8 mouse cellular contexts compared by ENCODE assay signal in the genomic region with DNA sequence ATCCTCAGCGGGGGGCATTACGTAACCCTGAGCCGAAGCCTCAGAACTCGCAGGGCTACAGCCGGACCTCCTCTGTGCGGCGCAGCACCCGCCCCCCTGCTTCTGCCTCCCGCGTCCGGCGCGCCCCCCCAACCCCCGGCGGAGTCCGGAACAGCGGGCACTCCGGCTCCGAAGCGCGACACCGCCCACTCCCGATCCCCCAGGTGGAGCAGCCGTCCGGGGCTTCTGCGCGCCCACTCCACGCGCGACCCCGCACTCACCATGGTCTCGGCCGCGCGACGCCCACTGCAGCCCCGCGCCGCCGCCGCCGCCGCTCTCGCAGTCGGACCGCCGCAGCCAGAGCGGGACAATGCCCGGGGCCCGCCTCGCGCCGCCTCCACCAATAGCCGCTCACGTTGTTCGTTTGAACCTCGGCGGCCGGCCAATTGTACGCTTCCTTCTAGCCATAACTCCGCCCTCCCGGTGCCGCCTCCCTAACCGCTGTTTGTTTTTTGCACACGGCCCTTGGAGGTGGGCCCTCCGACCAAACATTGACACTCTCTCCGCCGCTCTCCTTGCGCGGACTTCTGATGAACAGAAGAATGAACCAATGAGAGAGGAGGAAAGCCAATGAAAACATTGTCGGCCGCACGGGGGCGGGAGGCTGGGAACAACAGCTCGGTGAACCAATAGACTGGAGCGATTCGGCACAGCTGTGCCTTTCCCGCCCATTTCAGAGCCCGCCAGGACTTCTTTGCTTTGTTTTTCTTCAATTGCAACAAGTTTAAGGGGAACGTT. TPM values are rescaled to one million over a fixed set of nuclear protein-coding genes. Genes with fewer than 3 reads are reported as not detected.
DNase-seq lines count a peak whose midpoint lies in the region; ATAC-seq and TF ChIP-seq lines count a peak whose summit lies in the region.

A gene (minus strand): TSS at position 367 of the 777 bp plus-strand sequence.

- H3K27me3 ChIP-seq in forebrain, embryonic 10.5 days (ENCODE audit: poor library complexity, severe bottlenecking), result no peaks in the 10 kb centered on the region
- no peaks in the 10 kb centered on the region for H3K27me3 ChIP-seq in heart, embryonic 15.5 days
- H3K27me3 ChIP-seq in liver, embryonic 14.5 days (ENCODE audit: control insufficient read depth, insufficient read depth, low read length), result no peaks in the 10 kb centered on the region
- H3K27me3 ChIP-seq in neural tube, embryonic 11.5 days (ENCODE audit: control insufficient read depth, insufficient read depth, low read length), result no peaks in the 10 kb centered on the region
- no peaks in the 10 kb centered on the region for H3K27me3 ChIP-seq in stomach, postnatal 0 days (ENCODE audit: control insufficient read depth, insufficient read depth, low read length)

- peak; percentile 63 for TF ChIP-seq CTCF in liver, embryonic 14.5 days (IDR thresholded peaks at IDR 0.05; ENCODE audit: low read depth)
- peak; percentile 64 for TF ChIP-seq CTCF in stomach, postnatal 0 days (IDR thresholded peaks at IDR 0.05; ENCODE audit: low read depth)

- H3K4me3 ChIP-seq in forebrain, embryonic 10.5 days, result peak within 1 kb of the TSS; percentile 85
- peak within 1 kb of the TSS; percentile 67 for H3K4me3 ChIP-seq in heart, embryonic 15.5 days
- H3K4me3 ChIP-seq in liver, embryonic 14.5 days (ENCODE audit: insufficient read depth in 1 of 2, low read depth in 2 of 2, low read length in 2 of 2), result peak within 1 kb of the TSS; percentile 76 to 97
- H3K4me3 ChIP-seq in neural tube, embryonic 11.5 days (ENCODE audit: low read depth, low read length), result peak within 1 kb of the TSS; percentile 75
- peak within 1 kb of the TSS; percentile 80 for H3K4me3 ChIP-seq in stomach, postnatal 0 days (ENCODE audit: low read depth, low read length)

- ATAC-seq in heart, embryonic 15.5 days (replicated peaks; ENCODE audit: insufficient number of reproducible peaks, insufficient read depth, low FRiP score, low read depth), result peak; percentile 99
- ATAC-seq in liver, embryonic 14.5 days (ENCODE audit: insufficient read depth), result peak; percentile 96
- peak; percentile 98 for ATAC-seq in neural tube, embryonic 11.5 days (ENCODE audit: insufficient read depth, low FRiP score, low TSS enrichment)
- ATAC-seq in stomach, postnatal 0 days (ENCODE audit: low FRiP score, low TSS enrichment), result peak; percentile 100

- H3K9ac ChIP-seq in heart, embryonic 15.5 days, result peak within 1 kb of the TSS; percentile 68
- peak within 1 kb of the TSS; percentile 97 for H3K9ac ChIP-seq in liver, embryonic 14.5 days (replicated peaks)
- H3K9ac ChIP-seq in neural tube, embryonic 11.5 days (ENCODE audit: low read length), result peak within 1 kb of the TSS; percentile 88
- H3K9ac ChIP-seq in stomach, postnatal 0 days (ENCODE audit: low read length), result peak within 1 kb of the TSS; percentile 89

- peak within 1 kb of the TSS; percentile 65 for H3K4me2 ChIP-seq in heart, embryonic 15.5 days
- peak within 1 kb of the TSS; percentile 90 for H3K4me2 ChIP-seq in liver, embryonic 14.5 days (ENCODE audit: low read depth)
- peak within 1 kb of the TSS; percentile 74 for H3K4me2 ChIP-seq in neural tube, embryonic 11.5 days (ENCODE audit: low read depth)
- peak within 1 kb of the TSS; percentile 60 for H3K4me2 ChIP-seq in stomach, postnatal 0 days (replicated peaks; ENCODE audit: low read depth)

- peaks cover 14% of the 10 kb centered on the region for H3K4me1 ChIP-seq in forebrain, embryonic 10.5 days
- peaks cover 15% of the 10 kb centered on the region for H3K4me1 ChIP-seq in heart, embryonic 15.5 days (replicated peaks)
- peaks cover 7 to 9% of the 10 kb centered on the region in 2 experiments for H3K4me1 ChIP-seq in liver, embryonic 14.5 days (replicated peaks; ENCODE audit: control insufficient read depth in 2 of 2, insufficient read depth in 2 of 2, low read length in 1 of 2)
- H3K4me1 ChIP-seq in neural tube, embryonic 11.5 days (ENCODE audit: control insufficient read depth, insufficient read depth, low read length), result 0 out of 2 replicates have a peak, but pooled peaks cover 3% of the 10 kb centered on the region
- H3K4me1 ChIP-seq in stomach, postnatal 0 days (replicated peaks; ENCODE audit: control insufficient read depth, insufficient read depth), result no peaks in the 10 kb centered on the region

- peak; percentile 99 for DNase-seq in CD8-positive naive resting alpha-beta T cell, adult 2 months (ENCODE audit: low read depth in 2 of 2, low spot score in 2 of 2)
- peak; percentile 99 for DNase-seq in c-Kit-positive CD71-negative TER-119-negative erythroid progenitor cells, embryonic 14.5 days (ENCODE audit: low read depth)
- DNase-seq in forebrain, embryonic 10.5 days (ENCODE audit: extremely low spot score, low spot score), result peak; percentile 100
- DNase-seq in kidney, postnatal 25 days, result peak; percentile 100
- peak; percentile 100 for DNase-seq in liver, embryonic 14.5 days (ENCODE audit: low read depth in 3 of 3, low spot score in 3 of 3)
- DNase-seq in neural tube, embryonic 11.5 days (ENCODE audit: low spot score), result peak; percentile 99
- peak; percentile 99 for DNase-seq in stomach, postnatal 0 days (ENCODE audit: low spot score)

- WGBS in forebrain, embryonic 10.5 days, result under 1% methylated on average over 79 of the region's 80 CpGs
- under 1% methylated on average over 80 of the region's 80 CpGs for WGBS in heart, embryonic 15.5 days
- WGBS in liver, embryonic 14.5 days (ENCODE audit: insufficient replicate concordance), result under 1% methylated on average over 80 of the region's 80 CpGs
- under 1% methylated on average over 80 of the region's 80 CpGs for WGBS in neural tube, embryonic 11.5 days
- under 1% methylated on average over 78 of the region's 80 CpGs for WGBS in stomach, postnatal 0 days

- TF ChIP-seq EP300 in liver, embryonic 14.5 days (IDR thresholded peaks at IDR 0.05; ENCODE audit: low read depth), result peak; percentile 50; the same call in 1 of the 2 replicates
- no peak for TF ChIP-seq EP300 in stomach, postnatal 0 days (optimal IDR thresholded peaks at IDR 0.05)

- H3K27ac ChIP-seq in forebrain, embryonic 10.5 days, result peak within 1 kb of the TSS; percentile 99
- H3K27ac ChIP-seq in heart, embryonic 15.5 days, result peak within 1 kb of the TSS; percentile 90
- peak within 1 kb of the TSS; percentile 88 for H3K27ac ChIP-seq in liver, embryonic 14.5 days
- peak within 1 kb of the TSS; percentile 88 for H3K27ac ChIP-seq in neural tube, embryonic 11.5 days (ENCODE audit: low read depth, low read length)
- peak within 1 kb of the TSS; percentile 97 for H3K27ac ChIP-seq in stomach, postnatal 0 days (replicated peaks)

- H3K36me3 ChIP-seq in forebrain, embryonic 10.5 days (replicated peaks), result peaks cover 31% of the 10 kb centered on the region
- H3K36me3 ChIP-seq in heart, embryonic 15.5 days, result no peaks in the 10 kb centered on the region; the same call in 1 of the 2 replicates
- peaks cover 10% of the 10 kb centered on the region for H3K36me3 ChIP-seq in liver, embryonic 14.5 days (replicated peaks; ENCODE audit: control insufficient read depth, insufficient read depth, low read depth)
- no peaks in the 10 kb centered on the region for H3K36me3 ChIP-seq in neural tube, embryonic 11.5 days (ENCODE audit: control insufficient read depth, insufficient read depth, low read length)
- no peaks in the 10 kb centered on the region for H3K36me3 ChIP-seq in stomach, postnatal 0 days (ENCODE audit: control insufficient read depth, insufficient read depth, low read length)

- peaks cover 4% of the 10 kb centered on the region; the same call in 1 of the 2 replicates for H3K9me3 ChIP-seq in forebrain, embryonic 10.5 days
- H3K9me3 ChIP-seq in heart, embryonic 15.5 days (replicated peaks), result no peaks in the 10 kb centered on the region
- no peaks in the 10 kb centered on the region for H3K9me3 ChIP-seq in liver, embryonic 14.5 days (ENCODE audit: control insufficient read depth, low read length)
- no peaks in the 10 kb centered on the region for H3K9me3 ChIP-seq in neural tube, embryonic 11.5 days (ENCODE audit: control insufficient read depth, low read length)
- no peaks in the 10 kb centered on the region for H3K9me3 ChIP-seq in stomach, postnatal 0 days (ENCODE audit: control insufficient read depth, low read length)

RNA-seq across cellular contexts. Expression of the gene that starts here (rescaled TPM):
- polyA plus RNA-seq in forebrain, embryonic 10.5 days (2016; fragmentation: Nextera tagmentation; extraction: Ambion mirVana), result 844 and 848 TPM in 2 replicates
- 318 and 327 TPM in 2 replicates for polyA plus RNA-seq in heart, embryonic 15.5 days (2015; fragmentation: Nextera tagmentation; extraction: Ambion mirVana)
- 35.2 and 44.2 TPM in 2 replicates for polyA plus RNA-seq in liver, embryonic 14.5 days (2012; rRNA removed)
- 117 and 119 TPM in 2 replicates for polyA plus RNA-seq in liver, embryonic 14.5 days (2014; fragmentation: Nextera tagmentation; extraction: Ambion mirVana)
- polyA plus RNA-seq in neural tube, embryonic 11.5 days (2014; fragmentation: Nextera tagmentation; extraction: Ambion mirVana), result 762 and 797 TPM in 2 replicates
- 187 and 198 TPM in 2 replicates for polyA plus RNA-seq in stomach, postnatal 0 days (2015; fragmentation: Nextera tagmentation; extraction: Ambion mirVana)

Comparison
In these comparisons a context has a peak if more than half of its experiments do, and no peak if none do; other contexts are left out.
1. Peak in every context shown above with its lines: DNase-seq, ATAC-seq, H3K4me3 ChIP-seq and H3K27ac ChIP-seq.